Mouse (Mus musculus): ENCODE measurements around the gene Oma1. TPM values are rescaled to one million over a fixed set of nuclear protein-coding genes. Genes with fewer than 3 reads are reported as not detected.
A peak's percentile ranks its signal among the peaks of the same experiment; 100 is the strongest.

Oma1 gene
- total RNA-seq, 2 experiments from 2014 or later: 9.1 to 9.3 TPM

GRCm38 (mm10) chr4:103352926-103353325 is 39.3 kb downstream of the Oma1 start:
- no peak for DNase-seq
- intact Hi-C loops (cut with DNase I): no loop called here

GRCm38 (mm10) chr4:103357457-103357856 is 43.8 kb downstream of the Oma1 start:
- intact Hi-C loops (cut with DNase I): no loop called here
- no peak for DNase-seq

DNA sequence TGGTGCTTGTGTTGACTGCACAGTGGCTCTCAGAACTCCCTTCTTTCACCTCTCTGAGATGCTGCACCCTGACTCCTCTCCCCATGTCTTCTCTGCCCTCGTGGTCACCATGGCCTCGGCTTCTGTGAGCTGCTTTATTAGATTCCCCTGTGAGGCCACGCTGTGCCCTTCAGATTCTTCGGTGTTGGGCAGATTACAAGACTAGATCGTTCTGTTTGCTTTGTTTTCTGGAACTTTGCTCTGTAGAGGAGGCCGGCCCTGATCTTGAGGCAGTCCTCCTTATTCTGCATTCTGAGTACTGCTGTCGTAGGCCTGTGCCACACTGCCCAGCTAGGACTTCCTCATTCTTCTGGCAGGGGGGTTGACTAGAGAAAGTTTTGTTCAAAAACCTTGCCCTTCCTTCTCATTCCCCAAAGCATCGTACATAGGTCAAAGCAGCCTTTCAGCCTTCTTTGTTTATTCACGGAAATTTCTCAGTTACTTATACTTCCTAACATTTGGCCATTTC is 45.4 kb downstream of the Oma1 start:
- intact Hi-C loops (cut with DNase I): no loop called here

DNA sequence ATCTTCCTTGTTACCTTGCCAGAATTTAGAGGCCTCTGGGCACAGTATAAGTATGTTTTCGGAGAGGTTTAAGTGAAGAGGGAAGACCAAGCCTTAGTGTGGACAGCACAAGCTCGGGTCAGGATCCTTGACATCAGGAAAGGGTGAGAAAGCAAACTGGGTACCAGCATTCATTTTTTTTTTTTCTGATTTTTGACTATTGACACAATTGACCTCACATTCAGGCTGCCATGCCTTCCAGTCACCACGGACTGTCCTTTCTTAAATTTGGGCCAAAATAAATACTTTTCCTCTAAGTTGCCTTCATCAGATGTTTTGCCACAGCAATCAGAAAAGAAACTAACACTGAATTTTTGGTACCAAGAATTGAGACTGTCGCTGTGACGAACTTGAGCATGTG is 68.6 kb downstream of the Oma1 start:
- DNase-seq: no peak
- intact Hi-C loops (cut with DNase I): no loop called here

More for the DNA sequence above, 45.4 kb downstream of the Oma1 start:
- no peak for DNase-seq

DNA sequence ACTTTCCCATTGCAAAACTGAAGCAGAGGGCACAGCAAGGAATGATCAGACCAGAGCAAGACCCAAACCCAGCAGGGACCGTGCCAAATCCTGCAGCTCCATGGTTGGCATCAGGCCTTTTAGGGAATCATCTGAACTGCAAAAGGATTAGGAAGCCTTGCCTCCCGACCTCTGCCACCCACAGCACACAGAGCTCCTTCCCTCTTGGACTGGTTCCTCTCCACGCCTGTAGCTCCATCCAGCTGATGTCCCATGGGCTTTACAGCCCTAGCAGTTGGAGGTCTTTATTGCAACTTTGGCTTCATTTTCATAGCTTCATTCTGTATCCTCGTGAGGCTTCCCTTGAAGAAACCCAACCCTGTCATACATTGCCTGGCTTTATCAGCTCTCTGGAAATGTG is 71.4 kb downstream of the Oma1 start:
- DNase-seq: no peak

DNA sequence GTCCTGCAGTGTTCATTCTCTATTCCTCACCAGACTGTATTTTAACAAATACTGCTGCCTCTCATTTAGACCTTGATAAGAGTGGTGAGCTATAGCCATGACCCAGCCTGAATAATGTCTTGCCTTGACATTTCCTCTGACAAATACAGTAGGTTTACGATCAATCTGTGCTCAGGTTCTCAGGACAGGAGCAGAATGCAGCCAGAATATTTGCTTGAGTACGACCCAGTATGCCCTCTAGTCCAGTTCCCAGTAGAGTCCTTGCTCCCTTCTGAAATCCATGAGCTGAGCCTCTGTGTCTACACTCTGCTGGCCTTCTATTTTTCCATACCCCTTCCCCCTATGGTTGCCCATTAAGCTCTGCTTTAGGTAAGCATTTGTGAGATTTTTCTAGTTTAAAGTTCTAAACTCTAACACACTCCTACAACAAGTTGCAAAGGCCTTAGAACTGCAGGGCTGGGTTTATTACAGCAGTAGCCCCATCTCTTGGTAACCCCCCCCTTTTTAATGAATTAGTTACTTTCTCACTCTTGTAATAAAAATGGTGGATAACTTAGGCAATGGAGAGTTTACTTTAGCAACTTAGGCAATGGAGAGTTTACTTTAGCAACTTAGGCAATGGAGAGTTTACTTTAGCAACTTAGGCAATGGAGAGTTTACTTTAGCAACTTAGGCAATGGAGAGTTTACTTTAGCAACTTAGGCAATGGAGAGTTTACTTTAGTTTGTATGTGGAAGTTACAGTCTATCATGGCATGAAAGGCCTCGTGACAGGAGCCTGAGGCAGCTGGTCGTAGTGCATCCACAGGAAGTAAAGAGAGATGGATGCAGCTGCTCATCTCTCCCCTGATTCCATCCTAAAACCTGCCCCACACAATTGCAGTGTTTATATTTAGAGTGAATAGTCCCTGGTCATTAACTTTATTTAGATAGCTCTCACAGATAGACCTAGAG is 72.5 kb downstream of the Oma1 start:
- DNase-seq: no peak
- intact Hi-C loops (cut with DNase I): no loop called here

More for the DNA sequence above, 71.4 kb downstream of the Oma1 start:
- intact Hi-C loops (cut with DNase I): no loop called here

DNA sequence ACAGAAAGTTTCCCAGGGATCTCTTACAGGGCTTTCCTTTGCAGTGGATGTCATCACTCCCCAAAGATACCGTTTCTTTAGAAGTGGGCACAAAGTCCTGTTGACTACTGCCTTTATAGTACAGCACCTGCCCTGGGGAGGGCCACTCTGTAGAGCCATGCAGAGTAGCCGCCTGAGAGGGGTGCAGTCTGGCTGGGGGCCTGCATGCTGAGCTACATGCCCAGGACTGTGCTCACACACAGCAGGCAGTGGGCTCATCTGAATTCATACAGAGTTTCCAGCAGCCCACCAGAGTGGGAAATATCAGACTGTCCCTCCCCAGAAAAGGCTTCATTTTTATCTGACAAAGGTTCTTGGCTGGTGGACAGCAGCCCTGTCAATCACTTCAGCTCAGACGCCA is 73.7 kb downstream of the Oma1 start:
- intact Hi-C loops (cut with DNase I): no loop called here
- DNase-seq: no peak

DNA sequence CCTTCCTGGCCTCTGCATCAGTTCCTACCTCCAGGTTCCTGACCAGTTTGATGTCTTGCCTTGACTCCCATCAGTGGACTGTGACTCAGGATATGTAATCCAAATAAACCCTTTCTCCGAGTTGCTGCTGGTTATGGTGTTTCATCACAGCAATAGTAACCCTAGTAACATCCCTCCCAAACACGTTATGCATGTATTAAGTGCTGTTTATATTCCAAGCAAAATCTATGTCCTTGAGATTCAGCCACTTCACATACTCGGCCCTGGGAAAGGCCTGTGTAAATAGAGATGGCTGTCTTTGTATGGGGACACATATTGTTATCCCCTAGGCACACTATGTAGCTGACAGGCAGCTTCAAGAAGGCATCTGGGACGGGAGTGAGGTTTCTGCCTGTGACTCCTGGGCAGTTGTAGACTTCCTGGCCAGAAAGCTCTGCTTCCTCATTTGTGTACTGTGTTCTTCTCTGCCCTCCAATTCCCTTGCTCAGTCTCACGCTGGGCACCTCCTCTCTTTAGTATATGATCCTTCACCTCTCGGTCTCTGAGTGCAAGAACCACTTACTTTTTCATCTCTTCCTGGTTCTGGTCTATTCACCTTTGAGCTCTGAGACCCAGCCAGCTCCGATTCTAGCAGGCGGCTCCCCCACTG is 75.0 kb downstream of the Oma1 start:
- intact Hi-C loops (cut with DNase I): no loop called here
- DNase-seq: no peak

DNA sequence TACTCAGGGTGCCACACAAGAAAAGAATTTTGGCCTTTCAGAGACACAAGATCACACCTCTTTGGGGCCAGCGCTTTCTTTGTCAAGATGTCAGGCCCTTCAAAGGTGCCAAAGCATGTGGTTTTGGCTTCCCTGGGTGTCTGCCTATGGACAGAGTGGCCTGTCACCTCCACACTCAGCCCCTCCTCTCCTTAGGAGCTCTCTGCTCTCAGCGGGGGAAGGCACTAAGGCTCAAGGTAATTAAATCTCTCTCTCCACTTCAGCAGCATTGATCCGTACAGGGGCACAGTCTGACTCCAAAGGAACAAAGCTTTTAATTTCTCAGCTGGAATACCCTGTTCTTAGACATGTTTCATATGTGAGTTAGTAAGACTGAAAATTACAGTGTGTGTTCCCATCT is 76.0 kb downstream of the Oma1 start:
- no peak for DNase-seq
- intact Hi-C loops (cut with DNase I): no loop called here

DNA sequence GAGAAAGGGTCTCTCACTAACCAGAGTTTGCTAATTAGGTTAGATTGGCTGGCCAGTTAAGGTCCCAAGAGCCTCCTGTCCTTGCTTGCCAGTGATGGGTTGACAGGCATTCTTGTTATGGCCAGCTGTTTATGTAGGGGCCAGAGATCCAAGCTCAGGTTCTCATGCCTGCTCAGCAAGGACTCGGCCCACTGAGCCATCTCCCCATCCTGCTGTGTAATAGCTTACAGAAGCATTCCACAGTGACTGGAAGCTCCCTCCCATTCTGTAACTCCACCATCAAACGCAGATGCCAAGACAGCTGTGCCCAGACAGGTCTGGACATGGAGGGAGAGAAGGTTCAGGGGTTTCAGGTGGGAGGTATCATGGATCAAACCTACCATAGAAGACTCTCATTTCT is 76.9 kb downstream of the Oma1 start:
- intact Hi-C loops (cut with DNase I): no loop called here
- DNase-seq: no peak

GRCm38 (mm10) chr4:103395066-103395465 is 81.5 kb downstream of the Oma1 start:
- DNase-seq: no peak
- intact Hi-C loops (cut with DNase I): no loop called here

GRCm38 (mm10) chr4:103395905-103396304 is 82.3 kb downstream of the Oma1 start:
- intact Hi-C loops (cut with DNase I): no loop called here
- no peak for DNase-seq

- intact Hi-C loops (cut with DNase I): no loop called here
- no peak for DNase-seq
These were observed 83.3 kb downstream of the Oma1 start for GRCm38 (mm10) chr4:103396876-103397275.

- DNase-seq: no peak
- intact Hi-C loops (cut with DNase I): no loop called here
These were observed 89.0 kb downstream of the Oma1 start for GRCm38 (mm10) chr4:103402581-103402980.

GRCm38 (mm10) chr4:103405321-103405720 is 91.7 kb downstream of the Oma1 start:
- intact Hi-C loops (cut with DNase I): no loop called here
- DNase-seq: no peak

DNA sequence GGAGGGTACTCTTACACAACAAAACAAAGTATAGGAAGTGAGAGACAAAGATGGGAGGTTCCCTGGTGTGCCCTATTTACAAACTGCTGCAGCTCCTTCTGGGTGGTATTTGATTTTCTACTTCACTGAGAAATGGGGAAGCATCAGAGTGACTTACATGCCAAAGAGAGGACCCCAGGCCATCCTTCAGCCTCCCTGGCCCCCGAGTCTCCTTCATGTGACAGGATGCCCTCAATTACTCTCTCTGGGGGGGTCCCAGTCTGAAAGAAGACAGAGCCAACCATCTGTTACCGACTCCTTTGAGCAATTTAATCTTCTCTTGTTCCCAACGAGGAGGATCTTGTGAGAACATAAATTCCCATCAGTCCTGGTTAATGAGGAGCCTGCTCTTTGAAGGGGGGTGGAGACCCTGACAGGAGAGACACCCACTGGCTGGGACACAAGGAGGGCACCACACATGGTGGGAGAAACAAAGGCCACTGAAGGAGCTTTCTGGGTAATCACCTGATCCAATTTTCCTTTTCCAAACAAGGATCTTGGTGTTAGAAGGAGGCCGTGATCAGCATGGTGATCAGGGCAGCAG is 96.7 kb downstream of the Oma1 start:
- intact Hi-C loops (cut with DNase I): no loop called here
- DNase-seq: peak; percentile 10

Other genes with a start within 250 kb of the Oma1 start
- gene Mier1, start 199.4 kb upstream of the Oma1 start, total RNA-seq (2021): 10 to 100 TPM; 49.1 to 59.0 TPM
- 10 to 100 TPM; 10.9 TPM for gene Wdr78, start 199.3 kb upstream of the Oma1 start, total RNA-seq (2021)
- 10 to 100 TPM; 10.2 to 10.9 TPM for gene Slc35d1, start 98.6 kb upstream of the Oma1 start, total RNA-seq (2021)
- not detected for gene 4921539E11Rik, start 22.9 kb upstream of the Oma1 start, total RNA-seq (2021)